Mouse (Mus musculus) kidney, embryonic 15.5 days (tissue): ENCODE results near the gene Arpc5. TPM values are rescaled to one million over a fixed set of nuclear protein-coding genes. Genes with fewer than 3 reads are reported as not detected.

ENCODE experiments used
- ATAC-seq: fragments of 200-750 bp; cut with Nextera tagmentation; replicated peaks from 2 replicates; pipeline ENCODE4 v1.8.0; 2017; ENCODE audit warnings: moderate TSS enrichment; ENCODE audit not compliant: low FRiP score
- H3K27ac ChIP-seq: fragments of 300-500 bp; sonication (generic); 2 replicates; pipeline ENCODE4 v1.5.1; 2015; ENCODE audit warnings: mild to moderate bottlenecking, inconsistent platforms
- H3K27me3 ChIP-seq: fragments of 300-500 bp; sonication (generic); 2 replicates; pipeline ENCODE4 v1.6.1; 2015; ENCODE audit warnings: inconsistent platforms
- H3K36me3 ChIP-seq: fragments of 300-500 bp; sonication (generic); 2 replicates; pipeline ENCODE4 v1.6.1; 2015; ENCODE audit warnings: inconsistent platforms
- H3K4me1 ChIP-seq: fragments of 300-500 bp; sonication (generic); 2 replicates; pipeline ENCODE4 v1.6.1; 2015; ENCODE audit warnings: inconsistent platforms
- H3K4me2 ChIP-seq: fragments of 300-500 bp; sonication (generic); 2 replicates; pipeline ENCODE4 v1.6.1; 2015; ENCODE audit warnings: moderate library complexity, mild to moderate bottlenecking, inconsistent platforms
- H3K4me3 ChIP-seq: fragments of 300-500 bp; sonication (generic); replicated peaks from 2 replicates; pipeline ENCODE4 v1.5.1; 2015; ENCODE audit warnings: mild to moderate bottlenecking, inconsistent platforms
- H3K9ac ChIP-seq: fragments of 300-500 bp; sonication (generic); 2 replicates; pipeline ENCODE4 v1.6.1; 2015; ENCODE audit warnings: mild to moderate bottlenecking, inconsistent platforms
- H3K9me3 ChIP-seq: fragments of 300-500 bp; sonication (generic); replicated peaks from 2 replicates; pipeline ENCODE4 v1.6.1; 2016; ENCODE audit warnings: inconsistent platforms
- WGBS: fragments of 180-500 bp; shearing (Covaris S2); methylation state at CpG from one replicate; pipeline ENCODE4 v1.1.7; 2015; ENCODE audit warnings: mixed read lengths; 5-methylcytosine and 5-hydroxymethylcytosine counted together
- polyA plus RNA-seq: library from polyadenylated mRNA; unstranded; fragments of >200 nt; fragmentation: Nextera tagmentation; extraction: Ambion mirVana; gene quantifications from 2 replicates; pipeline ENCODE4 v1.2.1, GENCODE M21; 2015

Gene Arpc5
- polyA plus RNA-seq, 1 experiment from 2014 or later = 228 TPM

- ATAC-seq = no peak
- Histone ChIP-seq H3K4me1 (peaks cover 22% of the 10 kb centered on the region), H3K9ac (no peak overlapping the region), H3K9me3 (no peaks in the 10 kb centered on the region), H3K4me2 (no peak overlapping the region), H3K27me3 (no peaks in the 10 kb centered on the region), H3K36me3 (no peaks in the 10 kb centered on the region), H3K27ac (no peak overlapping the region), H3K4me3 (no peak overlapping the region)
- WGBS = 82% methylated on average over 4 of the region's 4 CpGs
Measured at GRCm38 (mm10) chr1:152786953-152787352, 20.6 kb downstream of the Arpc5 start.

- no peak for ATAC-seq
- no peak overlapping the region for H3K27ac ChIP-seq
- no peaks in the 10 kb centered on the region for H3K27me3 ChIP-seq
- no peak overlapping the region for H3K9ac ChIP-seq
- H3K36me3 ChIP-seq = no peaks in the 10 kb centered on the region
- no peaks in the 10 kb centered on the region for H3K9me3 ChIP-seq
- H3K4me3 ChIP-seq = no peak overlapping the region
- no peak overlapping the region for H3K4me2 ChIP-seq
- H3K4me1 ChIP-seq = peaks cover 28% of the 10 kb centered on the region
- WGBS = 49% methylated on average over 4 of the region's 4 CpGs
Measured at GRCm38 (mm10) chr1:152788121-152788660, 21.8 kb downstream of the Arpc5 start.

GRCm38 (mm10) chr1:152790254-152790653 is 23.9 kb downstream of the Arpc5 start:
- H3K9ac ChIP-seq = no peak overlapping the region
- peak overlapping the region; percentile 29 for H3K4me2 ChIP-seq
- peak; percentile 79 for ATAC-seq
- H3K27me3 ChIP-seq = no peaks in the 10 kb centered on the region
- peak overlapping the region; percentile 87; the same call in 1 of the 2 replicates for H3K27ac ChIP-seq
- H3K36me3 ChIP-seq = no peaks in the 10 kb centered on the region
- peaks cover 30% of the 10 kb centered on the region for H3K4me1 ChIP-seq
- 9% methylated on average over 12 of the region's 12 CpGs for WGBS
- no peak overlapping the region; the same call in 1 of the 2 replicates for H3K4me3 ChIP-seq
- no peaks in the 10 kb centered on the region for H3K9me3 ChIP-seq

- Histone ChIP-seq H3K36me3 (no peaks in the 10 kb centered on the region), H3K27me3 (no peaks in the 10 kb centered on the region), H3K9me3 (no peaks in the 10 kb centered on the region), H3K4me3 (no peak overlapping the region; the same call in 1 of the 2 replicates), H3K27ac (peak overlapping the region; percentile 87), H3K9ac (no peak overlapping the region), H3K4me1 (peaks cover 32% of the 10 kb centered on the region), H3K4me2 (peak overlapping the region; percentile 29)
- WGBS = 14% methylated on average over 6 of the region's 6 CpGs
- ATAC-seq = peak; percentile 59
Measured at GRCm38 (mm10) chr1:152790821-152791220, 24.5 kb downstream of the Arpc5 start.

GRCm38 (mm10) chr1:152791269-152791668 is 24.9 kb downstream of the Arpc5 start:
- Histone ChIP-seq H3K9ac (no peak overlapping the region), H3K4me1 (peaks cover 35% of the 10 kb centered on the region), H3K36me3 (no peaks in the 10 kb centered on the region), H3K27ac (peak overlapping the region; percentile 87), H3K9me3 (no peaks in the 10 kb centered on the region), H3K27me3 (no peaks in the 10 kb centered on the region), H3K4me2 (peak overlapping the region; percentile 29; the same call in 1 of the 2 replicates), H3K4me3 (no peak overlapping the region)
- ATAC-seq = peak; percentile 69
- 22% methylated on average over 4 of the region's 4 CpGs for WGBS

GRCm38 (mm10) chr1:152792736-152793494 is 26.6 kb downstream of the Arpc5 start:
- no peaks in the 10 kb centered on the region for H3K36me3 ChIP-seq
- WGBS = 58% methylated on average over 12 of the region's 12 CpGs
- peaks cover 31% of the 10 kb centered on the region for H3K4me1 ChIP-seq
- no peak overlapping the region for H3K4me3 ChIP-seq
- no peaks in the 10 kb centered on the region for H3K27me3 ChIP-seq
- no peak overlapping the region for H3K4me2 ChIP-seq
- no peak for ATAC-seq
- no peaks in the 10 kb centered on the region for H3K9me3 ChIP-seq
- H3K27ac ChIP-seq = 0 out of 2 replicates have a peak overlapping the region, but pooled peaks have one; percentile 45
- H3K9ac ChIP-seq = no peak overlapping the region

- no peak overlapping the region for H3K4me2 ChIP-seq
- peaks cover 31% of the 10 kb centered on the region for H3K4me1 ChIP-seq
- 51% methylated on average over 6 of the region's 6 CpGs for WGBS
- no peak overlapping the region for H3K9ac ChIP-seq
- no peaks in the 10 kb centered on the region for H3K27me3 ChIP-seq
- no peak for ATAC-seq
- no peak overlapping the region for H3K27ac ChIP-seq
- H3K36me3 ChIP-seq = no peaks in the 10 kb centered on the region
- no peaks in the 10 kb centered on the region for H3K9me3 ChIP-seq
- H3K4me3 ChIP-seq = no peak overlapping the region
Measured at GRCm38 (mm10) chr1:152793495-152794130, 27.3 kb downstream of the Arpc5 start.

- H3K9me3 ChIP-seq = no peaks in the 10 kb centered on the region
- WGBS = 74% methylated on average over 8 of the region's 8 CpGs
- peaks cover 46% of the 10 kb centered on the region for H3K4me1 ChIP-seq
- H3K36me3 ChIP-seq = no peaks in the 10 kb centered on the region
- ATAC-seq = no peak
- no peaks in the 10 kb centered on the region for H3K27me3 ChIP-seq
- H3K27ac ChIP-seq = no peak overlapping the region
- no peak overlapping the region for H3K4me3 ChIP-seq
- H3K4me2 ChIP-seq = no peak overlapping the region
- no peak overlapping the region for H3K9ac ChIP-seq
Measured at GRCm38 (mm10) chr1:152795688-152796255, 29.4 kb downstream of the Arpc5 start.

GRCm38 (mm10) chr1:152796683-152797263 is 30.4 kb downstream of the Arpc5 start:
- no peak overlapping the region for H3K4me3 ChIP-seq
- WGBS = 86% methylated on average over 8 of the region's 8 CpGs
- ATAC-seq = no peak
- no peaks in the 10 kb centered on the region for H3K9me3 ChIP-seq
- no peaks in the 10 kb centered on the region for H3K36me3 ChIP-seq
- H3K4me1 ChIP-seq = peaks cover 39% of the 10 kb centered on the region
- H3K27me3 ChIP-seq = no peaks in the 10 kb centered on the region
- no peak overlapping the region for H3K4me2 ChIP-seq
- no peak overlapping the region for H3K27ac ChIP-seq
- no peak overlapping the region for H3K9ac ChIP-seq

- Histone ChIP-seq H3K9ac (no peak overlapping the region), H3K4me3 (no peak overlapping the region), H3K4me1 (peaks cover 34% of the 10 kb centered on the region), H3K36me3 (no peaks in the 10 kb centered on the region), H3K27me3 (no peaks in the 10 kb centered on the region), H3K4me2 (no peak overlapping the region), H3K27ac (no peak overlapping the region), H3K9me3 (no peaks in the 10 kb centered on the region)
- ATAC-seq = no peak
- WGBS = 65% methylated on average over 9 of the region's 9 CpGs
Measured at GRCm38 (mm10) chr1:152798125-152798524, 31.8 kb downstream of the Arpc5 start.

- ATAC-seq = peak; percentile 89
- Histone ChIP-seq H3K4me1 (peaks cover 30% of the 10 kb centered on the region), H3K9ac (no peak within 1 kb of the TSS), H3K4me3 (no peak within 1 kb of the TSS), H3K4me2 (peak within 1 kb of the TSS; percentile 5; the same call in 1 of the 2 replicates), H3K27ac (peak within 1 kb of the TSS; percentile 67), H3K27me3 (no peaks in the 10 kb centered on the region), H3K9me3 (no peaks in the 10 kb centered on the region), H3K36me3 (no peaks in the 10 kb centered on the region)
- WGBS = 10% methylated on average over 2 of the region's 2 CpGs
Measured at GRCm38 (mm10) chr1:152799897-152800296, 33.6 kb downstream of the Arpc5 start, which contains the start of gene Ncf2. Gene Ncf2, plus strand, starts transcription at chr1:152800194.
